Mouse (Mus musculus) thymus, adult 2 months (tissue): ENCODE results near the gene Skida1.

ENCODE experiments used
- CTCF ChIP-seq: fragments of 200-500 bp; IDR thresholded peaks from 2 replicates; pipeline ENCODE4 v1.5.1; 2012; ENCODE audit warnings: mild to moderate bottlenecking, control low read depth, low read length, moderate library complexity, borderline replicate concordance; ENCODE audit not compliant: control insufficient read depth, poor library complexity, insufficient read depth; ENCODE audit errors: extremely low read depth
- POLR2A ChIP-seq: fragments of 200-500 bp; IDR thresholded peaks from 2 replicates; pipeline ENCODE4 v1.6.1; 2012; ENCODE audit warnings: mild to moderate bottlenecking, low read length, control low read depth, moderate library complexity; ENCODE audit not compliant: control insufficient read depth, poor library complexity, insufficient read depth; ENCODE audit errors: extremely low read depth

DNA sequence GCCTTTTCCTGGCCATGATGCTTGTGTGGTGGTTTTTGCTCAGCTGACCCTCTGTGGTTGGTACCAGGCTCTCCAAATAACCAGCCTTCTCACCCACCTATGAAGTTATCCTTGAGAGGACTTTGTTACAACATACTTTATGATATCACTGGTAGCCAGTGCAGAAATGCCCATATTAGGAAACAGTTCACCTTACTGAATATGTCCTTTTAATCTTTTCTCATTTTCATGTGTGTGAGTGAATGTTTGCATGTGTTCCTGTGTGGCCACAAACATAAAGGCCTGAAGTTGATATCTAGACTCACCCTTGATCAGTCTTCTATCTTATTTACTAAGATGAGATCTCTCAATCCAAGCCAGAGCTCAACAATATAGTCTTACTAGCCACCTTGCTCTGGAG lies 52.0 kb downstream of the Skida1 start, which contains the start of gene H2al2a:
- TF ChIP-seq CTCF (no peak), POLR2A (no peak)
